ENCODE assay signal across 16 mouse cellular contexts in genomic region chr15:83531961-83532469, GRCm38 (mm10). TPM values are rescaled to one million over a fixed set of nuclear protein-coding genes. Genes with fewer than 3 reads are reported as not detected.
DNase-seq lines count a peak whose midpoint lies in the region; ATAC-seq and TF ChIP-seq lines count a peak whose summit lies in the region.
"Had no signal": no experiment of that assay in that cellular context is flagged by ENCODE, and none has a peak within 500 bp of the region (broad histone marks: within the 10 kb centered on the region; RNA-seq: fewer than 3 reads in every experiment).

No protein-coding gene starts in this region.

- H3K9ac ChIP-seq in liver, adult 2 months (ENCODE audit: low read depth, low read length) = peak overlapping the region; percentile 35; the same call in 1 of the 2 replicates

- no peak overlapping the region; the same call in 1 of the 2 replicates for H3K27ac ChIP-seq in gastrocnemius, adult 2 months
- H3K27ac ChIP-seq in liver, adult 2 months (replicated peaks; ENCODE audit: insufficient read depth, low read depth, low read length) = peak overlapping the region; percentile 88
- H3K27ac ChIP-seq in midbrain, embryonic 10.5 days (replicated peaks) = no peak overlapping the region
- H3K27ac ChIP-seq: limb, embryonic 10.5 days had no signal

- DNase-seq in gastrocnemius, adult 2 months = no peak
- no peak for DNase-seq in gastrocnemius, adult 8-10 months (ENCODE audit: low spot score in 2 of 2)
- DNase-seq in liver, adult 2 months (ENCODE audit: extremely low read depth, low read depth, low spot score) = peak; percentile 98
- DNase-seq in liver (no peak), A20 (ENCODE audit: low read depth, low spot score) (peak; percentile 27)
- DNase-seq in T-cell, adult 2 months (ENCODE audit: low spot score) = peak; percentile 8
- DNase-seq in midbrain, embryonic 10.5 days (ENCODE audit: low spot score) = no peak
- DNase-seq: adrenal gland, postnatal 10 days; cerebellum, postnatal 10 days; heart, postnatal 10 days; kidney, postnatal 10 days; midbrain, embryonic 14.5 days; thymus, postnatal 4 days had no signal

- H3K27me3 ChIP-seq in liver, adult 2 months (ENCODE audit: control insufficient read depth, insufficient read depth, low read length) = no peaks in the 10 kb centered on the region
- peaks cover 36% of the 10 kb centered on the region for H3K27me3 ChIP-seq in midbrain, embryonic 10.5 days (ENCODE audit: low read depth, poor library complexity, severe bottlenecking)

- no peaks in the 10 kb centered on the region for H3K9me3 ChIP-seq in midbrain, embryonic 10.5 days (replicated peaks)
- H3K9me3 ChIP-seq: limb, embryonic 10.5 days had no signal

- no peak overlapping the region for H3K4me3 ChIP-seq in gastrocnemius, adult 2 months
- H3K4me3 ChIP-seq in liver, adult 2 months (ENCODE audit: insufficient read depth, low read depth, low read length) = no peak overlapping the region
- no peak overlapping the region for H3K4me3 ChIP-seq in midbrain, embryonic 10.5 days
- H3K4me3 ChIP-seq: limb, embryonic 10.5 days had no signal

- intact Hi-C loops in gastrocnemius, adult 2 months (cut with DNase I) = no loop called here

- peak; percentile 30; the same call in 1 of the 2 replicates for TF ChIP-seq CTCF in gastrocnemius, adult 2 months (IDR thresholded peaks at IDR 0.05)
- TF ChIP-seq CTCF in liver, adult 2 months (IDR thresholded peaks at IDR 0.05; ENCODE audit: low read depth, low read length) = peak; percentile 86

- H3K4me1 ChIP-seq in liver, adult 2 months (ENCODE audit: control insufficient read depth, insufficient read depth, low read length) = peaks cover 32% of the 10 kb centered on the region
- H3K4me1 ChIP-seq in midbrain, embryonic 10.5 days = peaks cover 7% of the 10 kb centered on the region

- no peak for ATAC-seq in activated CD4-positive, CD25-positive, alpha-beta regulatory T cell, adult 4 months

- TF ChIP-seq POLR2A in liver, adult 2 months (IDR thresholded peaks at IDR 0.05; ENCODE audit: extremely low read depth, insufficient read depth, low read length) = no peak

- no peaks in the 10 kb centered on the region; the same call in 1 of the 2 replicates for H3K36me3 ChIP-seq in liver, adult 2 months (ENCODE audit: control insufficient read depth, insufficient read depth, low read length)
- no peaks in the 10 kb centered on the region for H3K36me3 ChIP-seq in midbrain, embryonic 10.5 days
- H3K36me3 ChIP-seq: limb, embryonic 10.5 days had no signal

- 28% methylated on average over 5 of the region's 5 CpGs for WGBS in liver, adult 2 months
- 78% methylated on average over 5 of the region's 5 CpGs for WGBS in midbrain, embryonic 10.5 days

- peaks cover 28% of the 10 kb centered on the region for H3K79me2 ChIP-seq in liver, adult 2 months (ENCODE audit: control insufficient read depth, insufficient read depth, low read length)

RNA-seq across cellular contexts. Expression of gene Bik, which starts 5.4 kb away (rescaled TPM):
- 1 to 10 TPM in 1 of 2 experiments, under 1 TPM in 1; 0.50 to 1.2 TPM for total RNA-seq in gastrocnemius, adult 2 months (2021)
- 1 to 10 TPM; 1.1 to 2.5 (median 2.1) TPM for total RNA-seq in gastrocnemius, adult 8-10 months (2022)
- 7.0 and 9.3 TPM in 2 replicates for total RNA-seq in liver, adult 2 months (2014; rRNA removed)
- 6.3 and 7.8 TPM in 2 replicates for polyA plus RNA-seq in liver, adult 2 months (2012; rRNA removed)
- polyA plus RNA-seq in midbrain, embryonic 10.5 days (2016; fragmentation: Nextera tagmentation; extraction: Ambion mirVana) = 2.9 and 3.1 TPM in 2 replicates
- polyA plus RNA-seq in activated CD4-positive, CD25-positive, alpha-beta regulatory T cell, adult 4 months (2017; shearing (Covaris generic)) = 1 to 10 TPM; 1.1 to 2.5 TPM
- total RNA-seq: granulocyte monocyte progenitor cell, adult 5-6 weeks had no signal

RNA-seq across cellular contexts. Expression of gene Ttll1, which starts 21.3 kb away (rescaled TPM):
- total RNA-seq in gastrocnemius, adult 2 months (2021) = 1 to 10 TPM; 2.5 to 3.8 TPM
- 1 to 10 TPM; 2.7 to 4.2 (median 3.5) TPM for total RNA-seq in gastrocnemius, adult 8-10 months (2022)
- total RNA-seq in liver, adult 2 months (2014; rRNA removed) = 1.0 and 1.3 TPM in 2 replicates
- 2.1 and 2.2 TPM in 2 replicates for polyA plus RNA-seq in liver, adult 2 months (2012; rRNA removed)
- 34.3 and 42.6 TPM in 2 replicates for polyA plus RNA-seq in midbrain, embryonic 10.5 days (2016; fragmentation: Nextera tagmentation; extraction: Ambion mirVana)
- polyA plus RNA-seq in activated CD4-positive, CD25-positive, alpha-beta regulatory T cell, adult 4 months (2017; shearing (Covaris generic)) = 1 to 10 TPM; 8.4 to 9.8 TPM

RNA-seq across cellular contexts. Expression of gene Tspo, which starts 31.4 kb away (rescaled TPM):
- total RNA-seq in gastrocnemius, adult 2 months (2021) = 10 to 100 TPM; 22.2 to 22.7 TPM
- 10 to 100 TPM; 25.3 to 34.8 (median 30.5) TPM for total RNA-seq in gastrocnemius, adult 8-10 months (2022)
- total RNA-seq in liver, adult 2 months (2014; rRNA removed) = 99.9 and 123 TPM in 2 replicates
- 206 and 283 TPM in 2 replicates for polyA plus RNA-seq in liver, adult 2 months (2012; rRNA removed)
- 35.6 and 41.4 TPM in 2 replicates for polyA plus RNA-seq in midbrain, embryonic 10.5 days (2016; fragmentation: Nextera tagmentation; extraction: Ambion mirVana)
- polyA plus RNA-seq in activated CD4-positive, CD25-positive, alpha-beta regulatory T cell, adult 4 months (2017; shearing (Covaris generic)) = 100 to 1,000 TPM; 372 to 374 TPM

RNA-seq across cellular contexts. Expression of gene Mcat, which starts 31.6 kb away (rescaled TPM):
- total RNA-seq in gastrocnemius, adult 2 months (2021) = 10 to 100 TPM; 18.6 to 23.8 TPM
- 10 to 100 TPM; 21.9 to 25.0 (median 23.2) TPM for total RNA-seq in gastrocnemius, adult 8-10 months (2022)
- 25.9 and 27.9 TPM in 2 replicates for total RNA-seq in liver, adult 2 months (2014; rRNA removed)
- 29.3 and 30.7 TPM in 2 replicates for polyA plus RNA-seq in liver, adult 2 months (2012; rRNA removed)
- 44.7 and 46.2 TPM in 2 replicates for polyA plus RNA-seq in midbrain, embryonic 10.5 days (2016; fragmentation: Nextera tagmentation; extraction: Ambion mirVana)
- 1 to 10 TPM; 3.3 to 3.4 TPM for polyA plus RNA-seq in activated CD4-positive, CD25-positive, alpha-beta regulatory T cell, adult 4 months (2017; shearing (Covaris generic))

Comparison
In these comparisons a context has a peak if more than half of its experiments do, and no peak if none do; other contexts are left out.
1. DNase-seq: peak in liver, adult 2 months (single experiment), A20 (single experiment) and T-cell, adult 2 months (single experiment); none in gastrocnemius, adult 2 months (single experiment), gastrocnemius, adult 8-10 months (0 of 2), liver (single experiment) and midbrain, embryonic 10.5 days (single experiment).